Mouse (Mus musculus) fat pad, adult 2 months (tissue): ENCODE measurements around the gene Zkscan3.
A peak's percentile ranks its signal among the peaks of the same experiment; 100 is the strongest.

Source experiments
- DNase-seq: peaks from one replicate; pipeline ENCODE4 v3.0.0-alpha.2; 2011; ENCODE audit warnings: low read depth, low spot score; ENCODE audit errors: extremely low read depth

The Zkscan3 gene

GRCm38 (mm10) chr13:21402287-21402846 lies at the start of gene Zkscan3:
Gene Zkscan3, minus strand, starts transcription at chr13:21402755.
- DNase-seq: no peak

- DNase-seq: no peak
Observed at GRCm38 (mm10) chr13:21447856-21448614, 45.5 kb upstream of the Zkscan3 start.

- no peak for DNase-seq
Observed at GRCm38 (mm10) chr13:21446796-21447195, 44.2 kb upstream of the Zkscan3 start.

- DNase-seq: no peak
Observed at GRCm38 (mm10) chr13:21441207-21441572, 38.6 kb upstream of the Zkscan3 start.

GRCm38 (mm10) chr13:21440503-21441206 lies 38.1 kb upstream of the Zkscan3 start, which contains the start of gene Pgbd1:
Gene Pgbd1, minus strand, starts transcription at chr13:21441058.
- no peak for DNase-seq

- DNase-seq: no peak
Observed at GRCm38 (mm10) chr13:21435476-21435875, 32.9 kb upstream of the Zkscan3 start.

GRCm38 (mm10) chr13:21427631-21428030 lies 25.1 kb upstream of the Zkscan3 start:
- DNase-seq: no peak

- no peak for DNase-seq
Observed at GRCm38 (mm10) chr13:21423301-21423700, 20.7 kb upstream of the Zkscan3 start.

GRCm38 (mm10) chr13:21418865-21419264 lies 16.3 kb upstream of the Zkscan3 start:
- no peak for DNase-seq

GRCm38 (mm10) chr13:21417298-21418010 lies 14.9 kb upstream of the Zkscan3 start:
- DNase-seq: no peak

GRCm38 (mm10) chr13:21415750-21416149 lies 13.2 kb upstream of the Zkscan3 start:
- DNase-seq: no peak

GRCm38 (mm10) chr13:21415266-21415665 lies 12.7 kb upstream of the Zkscan3 start:
- no peak for DNase-seq

GRCm38 (mm10) chr13:21414231-21415212 lies 12.0 kb upstream of the Zkscan3 start:
- DNase-seq: no peak

GRCm38 (mm10) chr13:21408805-21409459 lies 6.4 kb upstream of the Zkscan3 start:
- no peak for DNase-seq

- DNase-seq: peak; percentile 46
Observed at GRCm38 (mm10) chr13:21407969-21408804, 5.6 kb upstream of the Zkscan3 start.

GRCm38 (mm10) chr13:21407341-21407740 lies 4.8 kb upstream of the Zkscan3 start:
- DNase-seq: no peak

- DNase-seq: no peak
Observed at GRCm38 (mm10) chr13:21402848-21403247, 293 bp upstream of the Zkscan3 start.

GRCm38 (mm10) chr13:21401636-21402286 lies 794 bp downstream of the Zkscan3 start:
- DNase-seq: no peak
